Mouse (Mus musculus) thymus, postnatal 4 days (tissue): ENCODE data around the gene Spink4.
A peak's percentile ranks its signal among the peaks of the same experiment; 100 is the strongest.

Experiments
- DNase-seq: peaks from one replicate; pipeline ENCODE4 v3.0.0; 2021

Spink4 gene

GRCm38 (mm10) chr4:40919785-40920184 lies at the start of gene Spink4:
Spink4 (plus strand) TSS chr4:40920052.
- no peak for DNase-seq

- DNase-seq, result no peak
Measured at GRCm38 (mm10) chr4:40870206-40870605, 49.6 kb upstream of the Spink4 start.

GRCm38 (mm10) chr4:40872129-40872528 lies 47.7 kb upstream of the Spink4 start:
- no peak for DNase-seq

GRCm38 (mm10) chr4:40873320-40873719 lies 46.5 kb upstream of the Spink4 start:
- no peak for DNase-seq

- DNase-seq, result no peak
Measured at GRCm38 (mm10) chr4:40874151-40874600, 45.7 kb upstream of the Spink4 start.

- DNase-seq, result no peak
Measured at GRCm38 (mm10) chr4:40874794-40875552, 44.9 kb upstream of the Spink4 start.

GRCm38 (mm10) chr4:40875842-40876241 lies 44.0 kb upstream of the Spink4 start:
- peak; percentile 72 for DNase-seq

- peak; percentile 66 for DNase-seq
Measured at GRCm38 (mm10) chr4:40876814-40877371, 43.0 kb upstream of the Spink4 start.

- DNase-seq, result no peak
Measured at GRCm38 (mm10) chr4:40877528-40877927, 42.3 kb upstream of the Spink4 start.

GRCm38 (mm10) chr4:40883200-40883599 lies 36.7 kb upstream of the Spink4 start:
- DNase-seq, result peak; percentile 48

- no peak for DNase-seq
Measured at GRCm38 (mm10) chr4:40884282-40885165, 35.3 kb upstream of the Spink4 start.

- DNase-seq, result no peak
Measured at GRCm38 (mm10) chr4:40885166-40885525, 34.7 kb upstream of the Spink4 start.

- DNase-seq, result no peak
Measured at GRCm38 (mm10) chr4:40885883-40886282, 34.0 kb upstream of the Spink4 start.

- no peak for DNase-seq
Measured at GRCm38 (mm10) chr4:40888839-40889238, 31.0 kb upstream of the Spink4 start.

GRCm38 (mm10) chr4:40889252-40889651 lies 30.6 kb upstream of the Spink4 start:
- no peak for DNase-seq

GRCm38 (mm10) chr4:40889983-40890382 lies 29.9 kb upstream of the Spink4 start:
- no peak for DNase-seq

GRCm38 (mm10) chr4:40891206-40891605 lies 28.6 kb upstream of the Spink4 start:
- DNase-seq, result no peak

- no peak for DNase-seq
Measured at GRCm38 (mm10) chr4:40895118-40895517, 24.7 kb upstream of the Spink4 start.

- DNase-seq, result no peak
Measured at GRCm38 (mm10) chr4:40895646-40896045, 24.2 kb upstream of the Spink4 start.

GRCm38 (mm10) chr4:40898476-40899044 lies 21.3 kb upstream of the Spink4 start:
- DNase-seq, result no peak

GRCm38 (mm10) chr4:40899264-40899663 lies 20.6 kb upstream of the Spink4 start:
- DNase-seq, result no peak

GRCm38 (mm10) chr4:40900071-40900470 lies 19.8 kb upstream of the Spink4 start:
- no peak for DNase-seq

- no peak for DNase-seq
Measured at GRCm38 (mm10) chr4:40900612-40901011, 19.2 kb upstream of the Spink4 start.
